19 mouse cellular contexts compared by ENCODE assay signal in genomic region chr7:100905037-100905436, GRCm38 (mm10). TPM values are rescaled to one million over a fixed set of nuclear protein-coding genes. Genes with fewer than 3 reads are reported as not detected.
DNase-seq lines count a peak whose midpoint lies in the region; ATAC-seq and TF ChIP-seq lines count a peak whose summit lies in the region.
"Had no signal": no experiment of that assay in that cellular context is flagged by ENCODE, and none has a peak within 500 bp of the region (broad histone marks: within the 10 kb centered on the region; RNA-seq: fewer than 3 reads in every experiment).

No protein-coding gene starts in this region.

- DNase-seq in heart, adult 2 months, result no peak
- DNase-seq in heart, postnatal 25 days (ENCODE audit: low spot score), result no peak
- DNase-seq in kidney, adult 9 months, result no peak
- DNase-seq in lung, postnatal 0 days (ENCODE audit: low spot score), result peak; percentile 83
- DNase-seq in lung, adult 2 months, result no peak
- DNase-seq in lung, postnatal 4 days, result peak; percentile 61 to 83
- DNase-seq: adrenal gland, postnatal 14 days; cerebellum, adult 11-12 months; cerebellum, adult 9-10 months; cerebellum, postnatal 25 days; heart, postnatal 4 days had no signal

- no peak for ATAC-seq in kidney, embryonic 16.5 days (ENCODE audit: low FRiP score, low TSS enrichment)
- ATAC-seq in lung, postnatal 0 days, result peak; percentile 84
- ATAC-seq: activated CD4-positive, CD25-positive, alpha-beta regulatory T cell, adult 4 months; forebrain, embryonic 14.5 days; hindbrain, embryonic 16.5 days; inflammation-experienced regulatory T-cells, adult 6 months; Patski had no signal

- peak overlapping the region; percentile 6; the same call in 1 of the 2 replicates for H3K27ac ChIP-seq in heart, adult 2 months
- H3K27ac ChIP-seq in kidney, embryonic 16.5 days (ENCODE audit: low read length), result no peak overlapping the region
- peak overlapping the region; percentile 84 for H3K27ac ChIP-seq in lung, postnatal 0 days (ENCODE audit: low read length)
- H3K27ac ChIP-seq: heart, embryonic 15.5 days; hindbrain, embryonic 12.5 days had no signal

- intact Hi-C loops in heart, adult 2 months (cut with DNase I), result no loop called here
- intact Hi-C loops in heart, postnatal 25 days (cut with DNase I), result loop anchor here (5.0 kb wide), 1 partner anchor 382 kb away; no protein-coding TSS in a partner anchor

- WGBS in heart, adult 2 months, result 60% methylated on average over 7 of the region's 7 CpGs
- 78% methylated on average over 7 of the region's 7 CpGs for WGBS in kidney, embryonic 16.5 days
- WGBS in lung, postnatal 0 days, result 64% methylated on average over 7 of the region's 7 CpGs
- 74% methylated on average over 7 of the region's 7 CpGs for WGBS in lung, adult 2 months

- H3K79me2 ChIP-seq in heart, adult 2 months (replicated peaks; ENCODE audit: control insufficient read depth, insufficient read depth, low read length), result peaks cover 5% of the 10 kb centered on the region

- peaks cover 6% of the 10 kb centered on the region for H3K4me1 ChIP-seq in heart, adult 2 months (ENCODE audit: control insufficient read depth, insufficient read depth, low read length)
- peaks cover 36% of the 10 kb centered on the region for H3K4me1 ChIP-seq in kidney, embryonic 16.5 days (ENCODE audit: insufficient read depth, low read length)
- peaks cover 5% of the 10 kb centered on the region; the same call in 1 of the 2 replicates for H3K4me1 ChIP-seq in lung, postnatal 0 days (ENCODE audit: insufficient read depth, low read depth, low read length)
- H3K4me1 ChIP-seq in lung, adult 2 months (ENCODE audit: control insufficient read depth, insufficient read depth, low read length), result no peaks in the 10 kb centered on the region; the same call in 1 of the 2 replicates
- H3K4me1 ChIP-seq: hindbrain, embryonic 12.5 days had no signal

- H3K36me3 ChIP-seq in heart, adult 2 months (ENCODE audit: control insufficient read depth, insufficient read depth, low read length), result no peaks in the 10 kb centered on the region
- H3K36me3 ChIP-seq in kidney, embryonic 16.5 days (ENCODE audit: insufficient read depth, low read length), result peaks cover 14% of the 10 kb centered on the region
- no peaks in the 10 kb centered on the region for H3K36me3 ChIP-seq in lung, postnatal 0 days (ENCODE audit: insufficient read depth, low read length)
- H3K36me3 ChIP-seq: heart, embryonic 15.5 days; hindbrain, embryonic 12.5 days had no signal

- TF ChIP-seq EP300 in heart, adult 2 months (IDR thresholded peaks at IDR 0.05; ENCODE audit: insufficient read depth, low read depth, low read length), result no peak
- TF ChIP-seq EP300 in lung, postnatal 0 days (IDR thresholded peaks at IDR 0.05), result peak; percentile 81

- no peak for TF ChIP-seq CTCF in heart, adult 2 months (IDR thresholded peaks at IDR 0.05)
- no peak for TF ChIP-seq CTCF in lung, postnatal 0 days (IDR thresholded peaks at IDR 0.05)
- TF ChIP-seq CTCF in lung, adult 2 months (IDR thresholded peaks at IDR 0.05; ENCODE audit: insufficient read depth, low read length), result no peak

- no peak overlapping the region for H3K4me2 ChIP-seq in kidney, embryonic 16.5 days (replicated peaks; ENCODE audit: low read depth, low read length)
- H3K4me2 ChIP-seq in lung, postnatal 0 days (replicated peaks; ENCODE audit: low read depth, low read length), result no peak overlapping the region
- H3K4me2 ChIP-seq: heart, embryonic 15.5 days; hindbrain, embryonic 12.5 days had no signal

- H3K9me3 ChIP-seq in kidney, embryonic 16.5 days (ENCODE audit: low read length), result no peaks in the 10 kb centered on the region
- no peaks in the 10 kb centered on the region for H3K9me3 ChIP-seq in lung, postnatal 0 days (ENCODE audit: low read length)
- H3K9me3 ChIP-seq: heart, embryonic 15.5 days; hindbrain, embryonic 12.5 days had no signal

- no peaks in the 10 kb centered on the region for H3K27me3 ChIP-seq in heart, adult 2 months (ENCODE audit: control insufficient read depth, insufficient read depth, low read length)
- H3K27me3 ChIP-seq in kidney, embryonic 16.5 days (ENCODE audit: insufficient read depth, low read length), result no peaks in the 10 kb centered on the region
- H3K27me3 ChIP-seq in lung, postnatal 0 days (replicated peaks; ENCODE audit: insufficient read depth, low read length), result no peaks in the 10 kb centered on the region
- H3K27me3 ChIP-seq: heart, embryonic 15.5 days; hindbrain, embryonic 12.5 days; Patski had no signal

- H3K9ac ChIP-seq in heart, adult 2 months (ENCODE audit: low read depth, low read length), result no peak overlapping the region
- 0 out of 2 replicates have a peak overlapping the region, but pooled peaks have one; percentile 26 for H3K9ac ChIP-seq in kidney, embryonic 16.5 days (replicated peaks; ENCODE audit: low read length)
- no peak overlapping the region for H3K9ac ChIP-seq in lung, postnatal 0 days (replicated peaks; ENCODE audit: low read depth)
- H3K9ac ChIP-seq: heart, embryonic 15.5 days; hindbrain, embryonic 12.5 days had no signal

- TF ChIP-seq POLR2A in heart, adult 2 months (IDR thresholded peaks at IDR 0.05; ENCODE audit: insufficient read depth, low read depth, low read length), result no peak
- TF ChIP-seq POLR2A in lung, adult 2 months (IDR thresholded peaks at IDR 0.05; ENCODE audit: borderline replicate concordance, extremely low read depth, low read depth, low read length), result no peak

- H3K4me3 ChIP-seq in heart, adult 2 months, result no peak overlapping the region
- no peak overlapping the region for H3K4me3 ChIP-seq in kidney, embryonic 16.5 days (ENCODE audit: low read length)
- H3K4me3 ChIP-seq in lung, postnatal 0 days (ENCODE audit: low read depth, low read length), result no peak overlapping the region
- no peak overlapping the region for H3K4me3 ChIP-seq in lung, adult 2 months (replicated peaks; ENCODE audit: extremely low read depth, low read depth, low read length)
- H3K4me3 ChIP-seq: heart, embryonic 15.5 days; hindbrain, embryonic 12.5 days had no signal

RNA-seq across cellular contexts. Expression of gene Arhgef17, which starts 26.9 kb away (rescaled TPM):
- 10 to 100 TPM; 26.2 to 28.4 TPM for total RNA-seq in heart, adult 2 months (2021)
- polyA plus RNA-seq in heart, adult 2 months (2012; rRNA removed), result 23.4 and 28.9 TPM in 2 replicates
- 10 to 100 TPM; 24.0 to 28.8 TPM for total RNA-seq in heart, postnatal 25 days (2021)
- polyA plus RNA-seq in kidney, embryonic 16.5 days (2015; fragmentation: Nextera tagmentation; extraction: Ambion mirVana), result 10.7 and 10.8 TPM in 2 replicates
- polyA plus RNA-seq in lung, postnatal 0 days (2015; fragmentation: Nextera tagmentation; extraction: Ambion mirVana), result 5.8 and 7.0 TPM in 2 replicates
- 56.6 and 59.0 TPM in 2 replicates for polyA plus RNA-seq in lung, adult 2 months (2012; rRNA removed)
- polyA plus RNA-seq: inflammation-experienced regulatory T-cells, adult 6 months had no signal

RNA-seq across cellular contexts. Expression of gene Relt, which starts 41.8 kb away (rescaled TPM):
- 1 to 10 TPM; 4.6 to 5.5 TPM for total RNA-seq in heart, adult 2 months (2021)
- 6.4 and 7.2 TPM in 2 replicates for polyA plus RNA-seq in heart, adult 2 months (2012; rRNA removed)
- 1 to 10 TPM; 2.4 to 3.0 TPM for total RNA-seq in heart, postnatal 25 days (2021)
- polyA plus RNA-seq in kidney, embryonic 16.5 days (2015; fragmentation: Nextera tagmentation; extraction: Ambion mirVana), result 3.8 and 4.8 TPM in 2 replicates
- 2.8 and 3.8 TPM in 2 replicates for polyA plus RNA-seq in lung, postnatal 0 days (2015; fragmentation: Nextera tagmentation; extraction: Ambion mirVana)
- 13.1 and 20.0 TPM in 2 replicates for polyA plus RNA-seq in lung, adult 2 months (2012; rRNA removed)

Comparison
In these comparisons a context has a peak if more than half of its experiments do, and no peak if none do; other contexts are left out.
1. DNase-seq: peak in lung, postnatal 0 days (single experiment) and lung, postnatal 4 days (2 of 2); none in heart, adult 2 months (0 of 2), heart, postnatal 25 days (single experiment), kidney, adult 9 months (single experiment) and lung, adult 2 months (single experiment).